Mouse (Mus musculus) brain, embryonic 14.5 days (tissue): ENCODE data around the gene Rec8.

ENCODE experiments used
- CTCF ChIP-seq: fragments of 200-500 bp; IDR thresholded peaks from 2 replicates; pipeline ENCODE4 v1.5.1; 2012; ENCODE audit warnings: inconsistent platforms, mild to moderate bottlenecking, moderate library complexity, borderline replicate concordance; ENCODE audit not compliant: insufficient read depth, insufficient read length; ENCODE audit errors: extremely low read depth
- POLR2A ChIP-seq: fragments of 200-500 bp; IDR thresholded peaks from 2 replicates; pipeline ENCODE4 v1.6.1; 2012; ENCODE audit warnings: mild to moderate bottlenecking, inconsistent platforms, borderline replicate concordance; ENCODE audit not compliant: poor library complexity, insufficient read depth, insufficient read length, severe bottlenecking; ENCODE audit errors: extremely low read depth

- TF ChIP-seq CTCF (no peak), POLR2A (no peak)
These were observed 4.5 kb upstream of the Rec8 start for GRCm38 (mm10) chr14:55613346-55613745.
